Mouse (Mus musculus): ENCODE data around the gene Ddx1. TPM values are rescaled to one million over a fixed set of nuclear protein-coding genes. Genes with fewer than 3 reads are reported as not detected.

Gene Ddx1
- 73.0 and 79.3 TPM in 2 replicates for polyA plus RNA-seq (2015; fragmentation: Nextera tagmentation; extraction: Ambion mirVana)

DNA sequence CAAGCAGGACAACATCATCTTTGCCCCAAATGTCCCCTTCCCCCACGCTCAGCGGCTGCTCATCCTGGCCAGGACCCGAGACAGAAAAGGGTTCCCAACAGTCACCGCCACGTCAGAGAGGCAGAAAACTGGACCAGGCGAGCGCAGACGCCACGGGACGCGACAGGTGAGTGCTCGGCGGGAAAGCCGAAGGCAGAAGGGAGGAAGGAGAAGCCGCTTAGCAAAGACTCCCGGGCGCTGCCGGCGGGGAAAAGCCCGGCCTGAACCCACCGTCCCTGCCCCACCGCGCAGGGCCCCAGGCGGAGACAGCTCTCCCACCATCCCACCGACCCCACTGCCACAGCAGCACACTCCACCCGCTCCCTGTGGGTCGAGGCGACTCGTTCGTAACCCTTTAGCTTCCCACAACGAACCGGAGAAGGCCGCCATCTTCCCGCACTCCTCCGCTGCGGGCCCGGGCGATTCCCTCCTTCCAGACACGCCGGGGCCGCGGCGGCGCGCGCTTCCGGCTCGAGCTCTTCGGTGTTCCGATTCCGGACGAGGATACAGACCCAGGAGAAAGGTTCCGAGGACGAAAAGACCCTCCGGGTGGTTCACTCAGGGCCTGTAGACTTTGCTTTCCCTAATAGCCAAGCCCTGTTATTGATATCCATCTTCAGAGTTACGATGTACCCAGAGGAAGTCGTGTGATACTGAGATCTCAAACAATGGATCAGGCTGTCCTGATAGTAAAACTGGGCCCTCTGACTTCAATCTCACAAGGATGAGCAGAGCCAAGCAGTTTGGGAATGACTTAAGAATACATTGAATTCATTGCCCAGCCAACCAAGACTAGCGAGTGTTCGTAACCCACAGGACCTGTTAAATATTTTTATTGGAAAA is at the start of gene Ddx1:
TSS of gene Ddx1 (minus strand) at position 523 of the 882 bp plus-strand sequence.
- peak; percentile 81 for ATAC-seq (replicated peaks; ENCODE audit: insufficient number of reproducible peaks, insufficient read depth, low FRiP score, low read depth)
- Histone ChIP-seq H3K27ac (peak within 1 kb of the TSS; percentile 74), H3K36me3 (peaks cover 6% of the 10 kb centered on the region), H3K4me2 (peak within 1 kb of the TSS; percentile 62), H3K4me1 (replicated peaks) (peaks cover 6% of the 10 kb centered on the region), H3K9ac (peak within 1 kb of the TSS; percentile 90), H3K4me3 (peak within 1 kb of the TSS; percentile 82), H3K27me3 (no peaks in the 10 kb centered on the region), H3K9me3 (replicated peaks) (no peaks in the 10 kb centered on the region)
- 2% methylated on average over 59 of the region's 59 CpGs for WGBS

DNA sequence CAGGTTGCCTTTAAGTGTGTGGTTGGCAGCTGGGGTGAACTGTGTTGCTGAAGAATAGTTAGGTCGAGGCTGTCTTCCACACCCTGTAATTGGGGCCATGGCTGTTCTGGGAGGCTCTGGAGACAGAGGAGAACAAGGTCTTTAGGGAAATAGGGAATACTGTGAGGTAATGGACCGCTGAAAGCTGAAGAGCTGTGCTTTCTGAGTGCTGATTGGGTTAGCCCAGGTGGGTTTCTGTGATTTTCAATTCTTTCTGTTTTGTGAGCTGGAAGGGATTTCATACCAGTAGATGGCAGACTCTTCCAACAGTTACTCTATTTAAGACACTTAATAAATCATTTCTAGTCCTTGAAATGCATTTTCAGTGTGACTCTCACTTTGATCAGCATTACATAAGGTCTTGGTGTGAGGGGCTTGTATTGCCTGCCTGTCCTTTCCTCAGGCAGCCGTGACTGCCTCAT is 44.4 kb upstream of the Ddx1 start:
- Histone ChIP-seq H3K4me1 (replicated peaks) (no peaks in the 10 kb centered on the region), H3K27ac (no peak overlapping the region), H3K4me2 (no peak overlapping the region), H3K27me3 (no peaks in the 10 kb centered on the region), H3K9me3 (replicated peaks) (no peaks in the 10 kb centered on the region), H3K4me3 (no peak overlapping the region), H3K9ac (no peak overlapping the region), H3K36me3 (peaks cover 10% of the 10 kb centered on the region)
- 70% methylated on average over 3 of the region's 3 CpGs for WGBS
- no peak for ATAC-seq (replicated peaks; ENCODE audit: insufficient number of reproducible peaks, insufficient read depth, low FRiP score, low read depth)

DNA sequence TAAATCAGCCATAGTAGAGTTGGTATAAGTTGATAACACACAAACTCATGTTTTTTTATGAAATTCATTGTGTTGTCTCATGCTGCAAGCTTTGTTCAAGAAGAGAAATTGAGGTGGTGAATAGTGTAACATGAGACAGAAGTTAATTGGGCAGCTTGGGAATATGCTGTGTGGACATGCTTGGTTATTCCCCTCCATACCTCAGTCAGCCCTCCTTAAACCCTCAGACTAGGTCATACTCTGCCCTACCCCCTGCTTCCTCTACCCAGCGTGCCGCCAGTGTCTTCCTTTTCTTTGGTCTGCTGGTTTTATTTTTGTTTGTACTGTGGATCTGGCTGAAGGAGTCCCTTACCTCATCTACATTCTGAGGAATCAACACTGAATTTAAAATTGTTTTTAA is 42.4 kb upstream of the Ddx1 start:
- Histone ChIP-seq H3K4me1 (replicated peaks) (no peaks in the 10 kb centered on the region), H3K4me2 (no peak overlapping the region), H3K36me3 (peaks cover 11% of the 10 kb centered on the region), H3K27ac (no peak overlapping the region), H3K4me3 (no peak overlapping the region), H3K9ac (no peak overlapping the region), H3K27me3 (no peaks in the 10 kb centered on the region), H3K9me3 (replicated peaks) (no peaks in the 10 kb centered on the region)
- WGBS, result 79% methylated on average over 2 of the region's 2 CpGs
- ATAC-seq (replicated peaks; ENCODE audit: insufficient number of reproducible peaks, insufficient read depth, low FRiP score, low read depth), result no peak

DNA sequence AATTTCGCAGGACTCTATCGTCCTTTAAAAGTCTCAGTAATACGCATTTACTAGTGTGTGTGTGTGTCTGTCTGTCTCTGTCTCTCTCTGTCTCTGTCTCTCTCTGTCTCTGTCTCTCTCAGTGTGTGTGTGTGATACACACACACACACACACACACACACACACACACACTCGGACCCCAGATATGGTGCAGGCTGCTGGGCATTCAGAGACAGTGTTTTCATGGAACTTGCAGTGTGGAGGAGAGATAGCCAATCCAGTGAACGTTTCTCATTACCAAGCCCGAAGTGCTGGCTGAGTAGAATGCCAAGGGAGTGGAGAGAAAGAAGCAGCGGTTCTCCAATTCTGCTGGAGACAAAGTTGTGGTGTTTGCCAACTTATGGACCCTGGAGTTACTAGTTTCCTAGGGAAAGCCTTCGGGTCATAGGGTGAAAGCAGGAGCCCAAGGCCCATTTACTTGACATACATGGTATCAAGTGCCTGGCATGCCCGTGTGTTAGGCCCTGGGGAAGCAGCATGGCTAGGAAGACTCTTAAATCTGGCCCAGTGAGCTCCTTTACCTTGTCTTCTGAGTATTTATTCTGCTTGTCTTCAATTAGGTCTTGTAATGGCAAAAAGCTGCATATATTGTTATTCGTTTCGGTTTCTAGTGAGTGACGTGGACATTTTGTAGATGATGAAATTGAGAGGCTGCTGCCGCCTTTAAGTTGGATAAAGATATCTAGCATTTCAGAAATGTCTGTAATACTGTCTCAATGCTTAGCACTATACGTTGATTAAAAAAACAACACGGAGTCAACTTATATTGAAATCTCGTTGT is 20.8 kb upstream of the Ddx1 start:
- Histone ChIP-seq H3K4me1 (replicated peaks) (peaks cover 10% of the 10 kb centered on the region), H3K27ac (peak overlapping the region; percentile 49; the same call in 1 of the 2 replicates), H3K36me3 (peaks cover 14% of the 10 kb centered on the region; the same call in 1 of the 2 replicates), H3K4me3 (peak overlapping the region; percentile 92), H3K9me3 (replicated peaks) (no peaks in the 10 kb centered on the region), H3K4me2 (peak overlapping the region; percentile 74), H3K27me3 (no peaks in the 10 kb centered on the region), H3K9ac (peak overlapping the region; percentile 81)
- ATAC-seq (replicated peaks; ENCODE audit: insufficient number of reproducible peaks, insufficient read depth, low FRiP score, low read depth), result peak; percentile 29; the same call in 1 of the 2 replicates
- WGBS, result 41% methylated on average over 16 of the region's 16 CpGs

DNA sequence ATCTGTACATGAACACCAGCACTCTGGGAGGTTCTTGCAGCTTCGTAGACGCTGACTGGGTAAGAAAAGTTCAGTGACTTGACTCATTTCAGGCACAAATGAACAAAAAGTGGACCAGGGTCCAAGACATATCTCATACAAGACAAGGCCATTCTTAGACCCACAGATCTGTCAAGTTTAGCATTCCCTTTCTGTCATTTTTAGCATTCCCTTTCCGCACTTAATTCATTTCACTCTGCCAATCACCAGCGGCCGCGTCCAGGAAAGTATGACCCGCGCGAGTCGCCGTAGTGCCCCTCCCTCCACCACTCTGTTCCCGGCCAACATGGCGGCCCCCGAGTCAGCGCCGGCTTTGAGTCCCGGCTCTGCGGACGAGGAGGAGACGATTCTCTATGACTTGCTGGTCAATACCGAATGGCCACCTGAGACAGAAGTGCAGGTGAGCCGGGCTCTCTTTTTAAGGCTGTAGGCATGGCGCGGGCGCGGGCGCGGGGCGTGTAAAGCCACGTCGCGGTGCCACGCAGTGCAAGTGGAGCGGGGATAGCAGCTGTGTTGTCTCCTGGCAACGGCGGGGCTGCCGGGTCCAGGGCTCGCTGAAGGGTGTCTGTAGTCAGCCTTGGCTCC is 19.9 kb upstream of the Ddx1 start, which contains the start of gene Nbas:
TSS of gene Nbas (plus strand) at position 308 of the 624 bp plus-strand sequence.
- 3% methylated on average over 38 of the region's 38 CpGs for WGBS
- H3K4me2 ChIP-seq, result peak within 1 kb of the TSS; percentile 74
- peak within 1 kb of the TSS; percentile 92 for H3K4me3 ChIP-seq
- peak within 1 kb of the TSS; percentile 49; the same call in 1 of the 2 replicates for H3K27ac ChIP-seq
- peaks cover 10% of the 10 kb centered on the region for H3K4me1 ChIP-seq (replicated peaks)
- peak; percentile 88 for ATAC-seq (replicated peaks; ENCODE audit: insufficient number of reproducible peaks, insufficient read depth, low FRiP score, low read depth)
- peaks cover 5% of the 10 kb centered on the region; the same call in 1 of the 2 replicates for H3K36me3 ChIP-seq
- H3K27me3 ChIP-seq, result 0 out of 2 replicates have a peak, but pooled peaks cover under 1% of the 10 kb centered on the region
- H3K9ac ChIP-seq, result peak within 1 kb of the TSS; percentile 81
- H3K9me3 ChIP-seq (replicated peaks), result no peaks in the 10 kb centered on the region

DNA sequence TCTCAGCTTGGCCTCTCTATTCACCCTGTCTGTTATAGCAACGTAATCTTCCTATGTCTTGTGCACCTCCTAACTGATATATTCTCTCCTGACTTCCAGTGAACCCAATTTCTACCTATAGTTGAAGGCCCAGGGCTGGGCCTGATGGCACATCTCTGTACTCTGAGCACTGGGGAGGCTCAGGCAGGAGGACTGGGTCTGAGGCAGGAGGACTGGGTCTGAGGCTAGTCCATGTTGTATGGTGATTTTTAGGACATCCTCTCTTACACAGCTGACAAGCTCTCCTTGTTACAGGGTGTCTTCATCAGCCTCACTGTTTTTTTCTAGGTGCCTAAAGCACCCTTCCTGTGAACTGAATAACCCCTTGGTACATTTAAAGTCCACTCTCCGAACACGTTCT is 19.4 kb upstream of the Ddx1 start:
- Histone ChIP-seq H3K9me3 (replicated peaks) (no peaks in the 10 kb centered on the region), H3K27me3 (0 out of 2 replicates have a peak, but pooled peaks cover 3% of the 10 kb centered on the region), H3K4me2 (peak overlapping the region; percentile 74), H3K4me3 (peak overlapping the region; percentile 92), H3K36me3 (no peaks in the 10 kb centered on the region), H3K27ac (no peak overlapping the region), H3K9ac (peak overlapping the region; percentile 81; the same call in 1 of the 2 replicates), H3K4me1 (replicated peaks) (peaks cover 10% of the 10 kb centered on the region)
- ATAC-seq (replicated peaks; ENCODE audit: insufficient number of reproducible peaks, insufficient read depth, low FRiP score, low read depth), result no peak
- WGBS, result 53% methylated on average over 3 of the region's 3 CpGs

DNA sequence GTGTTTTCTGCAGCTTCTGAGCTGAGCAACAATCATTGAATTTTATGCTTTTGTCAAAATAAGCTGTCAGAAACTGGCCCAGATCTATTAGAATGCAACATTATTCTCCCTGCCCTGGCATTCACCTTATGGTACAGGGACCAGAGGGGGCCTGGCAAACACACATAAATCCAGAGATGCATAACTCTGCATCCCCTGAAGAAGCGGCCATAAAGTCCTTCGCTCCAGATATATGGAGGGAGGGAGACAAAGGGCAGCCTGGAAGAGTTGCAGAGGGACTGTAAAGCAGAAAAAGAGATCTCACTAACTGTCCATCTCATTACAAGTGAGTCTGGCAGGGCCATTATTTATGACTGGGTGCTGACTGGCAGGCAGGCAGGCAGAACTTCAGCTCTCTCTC is 6.7 kb upstream of the Ddx1 start:
- H3K4me3 ChIP-seq, result no peak overlapping the region
- H3K27me3 ChIP-seq, result no peaks in the 10 kb centered on the region
- no peak overlapping the region for H3K27ac ChIP-seq
- H3K9ac ChIP-seq, result no peak overlapping the region
- H3K36me3 ChIP-seq, result no peaks in the 10 kb centered on the region
- WGBS, result 86% methylated on average over 2 of the region's 2 CpGs
- H3K4me2 ChIP-seq, result no peak overlapping the region
- no peaks in the 10 kb centered on the region for H3K9me3 ChIP-seq (replicated peaks)
- peaks cover 14% of the 10 kb centered on the region for H3K4me1 ChIP-seq (replicated peaks)
- ATAC-seq (replicated peaks; ENCODE audit: insufficient number of reproducible peaks, insufficient read depth, low FRiP score, low read depth), result no peak

DNA sequence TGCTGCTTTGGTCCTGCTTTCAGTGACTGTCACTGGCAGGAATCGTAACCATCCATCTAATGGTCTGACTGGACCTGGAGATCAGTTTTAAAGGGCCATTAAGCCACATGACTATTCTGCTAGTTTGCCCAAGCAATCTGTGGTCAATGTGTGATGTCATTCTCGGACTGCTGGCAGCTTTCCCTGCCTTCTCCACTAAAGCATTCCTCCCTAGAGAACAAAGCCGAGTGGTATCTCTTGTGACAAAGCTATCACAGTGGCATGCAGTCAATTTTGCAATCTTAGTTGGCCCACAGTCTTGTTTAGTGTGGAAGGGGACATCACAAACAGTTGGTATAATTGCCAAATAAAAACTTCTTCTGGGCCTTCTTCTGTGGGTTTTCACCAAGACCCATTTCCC is 6.1 kb upstream of the Ddx1 start:
- Histone ChIP-seq H3K9me3 (replicated peaks) (no peaks in the 10 kb centered on the region), H3K9ac (no peak overlapping the region), H3K4me1 (replicated peaks) (peaks cover 14% of the 10 kb centered on the region), H3K36me3 (no peaks in the 10 kb centered on the region), H3K4me3 (no peak overlapping the region), H3K27ac (0 out of 2 replicates have a peak overlapping the region, but pooled peaks have one; percentile 20), H3K27me3 (no peaks in the 10 kb centered on the region), H3K4me2 (peak overlapping the region; percentile 24; the same call in 1 of the 2 replicates)
- ATAC-seq (replicated peaks; ENCODE audit: insufficient number of reproducible peaks, insufficient read depth, low FRiP score, low read depth), result peak; percentile 60; the same call in 1 of the 2 replicates
- WGBS, result 17% methylated on average over 3 of the region's 3 CpGs

- H3K4me2 ChIP-seq, result peak overlapping the region; percentile 62
- H3K9me3 ChIP-seq (replicated peaks), result no peaks in the 10 kb centered on the region
- H3K9ac ChIP-seq, result no peak overlapping the region
- whole genome bisulfite sequencing, result 84% methylated on average over 3 of the region's 3 CpGs
- no peak for ATAC-seq (replicated peaks; ENCODE audit: insufficient number of reproducible peaks, insufficient read depth, low FRiP score, low read depth)
- H3K27me3 ChIP-seq, result no peaks in the 10 kb centered on the region
- H3K36me3 ChIP-seq, result peaks cover under 1% of the 10 kb centered on the region; the same call in 1 of the 2 replicates
- H3K27ac ChIP-seq, result no peak overlapping the region
- peaks cover 7% of the 10 kb centered on the region for H3K4me1 ChIP-seq (replicated peaks)
- H3K4me3 ChIP-seq, result peak overlapping the region; percentile 82
Observed at GRCm38 (mm10) chr12:13249573-13249919, 533 bp upstream of the Ddx1 start.

- H3K36me3 ChIP-seq, result peaks cover 54% of the 10 kb centered on the region
Observed at GRCm38 (mm10) chr12:13242453-13242852, 6.6 kb downstream of the Ddx1 start.

More at GRCm38 (mm10) chr12:13242453-13242852, 6.6 kb downstream of the Ddx1 start:
- Histone ChIP-seq H3K27me3 (no peaks in the 10 kb centered on the region), H3K4me1 (replicated peaks) (no peaks in the 10 kb centered on the region), H3K4me2 (no peak overlapping the region), H3K27ac (no peak overlapping the region), H3K4me3 (no peak overlapping the region), H3K9ac (no peak overlapping the region), H3K9me3 (replicated peaks) (no peaks in the 10 kb centered on the region)
- no peak for ATAC-seq (replicated peaks; ENCODE audit: insufficient number of reproducible peaks, insufficient read depth, low FRiP score, low read depth)

All from heart, embryonic 15.5 days (tissue).